Mouse (Mus musculus): ENCODE results near the gene Phactr2.

Gene Phactr2

DNA sequence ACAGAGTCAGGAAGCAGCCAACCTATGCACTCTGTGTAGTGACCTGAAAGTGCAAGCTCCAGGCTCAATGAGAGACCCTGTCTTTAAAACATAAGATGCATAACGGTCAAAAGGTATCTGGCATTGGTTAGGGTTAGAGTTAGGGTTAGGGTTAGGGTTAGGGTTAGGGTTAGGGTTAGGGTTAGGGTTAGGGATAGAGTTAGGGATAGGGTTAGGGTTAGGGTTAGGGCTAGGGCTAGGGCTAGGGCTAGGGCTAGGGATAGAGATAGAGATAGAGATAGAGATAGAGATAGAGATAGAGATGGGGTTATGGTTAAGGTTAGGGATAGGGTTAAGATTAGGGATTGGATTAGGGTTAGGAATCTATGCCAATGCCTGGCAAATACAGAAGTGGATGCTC is 72.2 kb downstream of the Phactr2 start:
- DNase-seq (ENCODE audit: low spot score in 2 of 2): no peak

DNA sequence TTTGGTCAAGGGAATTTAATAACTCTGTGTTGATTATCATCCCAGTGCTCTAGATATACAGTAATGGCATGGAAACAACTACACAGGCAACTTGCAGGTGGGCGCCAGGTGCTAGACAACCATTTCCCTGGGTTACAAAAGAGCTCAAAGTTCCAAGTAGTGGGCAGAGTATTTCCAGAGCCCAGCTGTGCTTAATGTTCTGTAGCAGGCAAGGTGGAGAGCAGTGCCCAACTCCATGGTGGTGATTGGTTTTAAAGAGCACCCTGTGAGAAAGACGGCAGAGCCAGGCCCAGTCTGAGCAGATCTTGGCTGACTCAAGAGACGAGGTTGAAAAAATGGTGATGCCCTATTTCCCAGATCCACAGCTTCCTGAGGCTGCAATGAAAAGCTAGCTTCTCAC is 78.5 kb downstream of the Phactr2 start:
- no peak for DNase-seq (ENCODE audit: low spot score in 2 of 2)

DNA sequence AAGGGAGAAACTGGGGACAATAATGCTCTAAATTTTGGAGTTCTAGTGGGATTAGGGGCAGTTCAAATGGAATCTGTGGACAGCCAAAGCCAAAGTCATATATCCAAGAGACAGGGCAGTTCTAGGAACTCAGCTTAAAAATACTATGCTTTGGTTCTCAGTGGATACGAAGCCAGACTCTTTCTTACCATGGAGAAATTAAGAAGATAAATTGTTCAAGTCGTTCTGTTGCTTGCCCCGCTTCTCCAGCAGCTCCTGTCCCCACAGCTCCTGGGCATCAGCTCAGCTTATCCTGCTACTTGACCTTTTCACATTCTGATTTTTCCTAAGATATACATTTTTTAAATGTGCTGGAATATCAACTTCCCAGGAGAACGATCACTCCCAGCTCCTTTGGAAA is 80.2 kb downstream of the Phactr2 start:
- DNase-seq (ENCODE audit: low spot score in 2 of 2): no peak

DNA sequence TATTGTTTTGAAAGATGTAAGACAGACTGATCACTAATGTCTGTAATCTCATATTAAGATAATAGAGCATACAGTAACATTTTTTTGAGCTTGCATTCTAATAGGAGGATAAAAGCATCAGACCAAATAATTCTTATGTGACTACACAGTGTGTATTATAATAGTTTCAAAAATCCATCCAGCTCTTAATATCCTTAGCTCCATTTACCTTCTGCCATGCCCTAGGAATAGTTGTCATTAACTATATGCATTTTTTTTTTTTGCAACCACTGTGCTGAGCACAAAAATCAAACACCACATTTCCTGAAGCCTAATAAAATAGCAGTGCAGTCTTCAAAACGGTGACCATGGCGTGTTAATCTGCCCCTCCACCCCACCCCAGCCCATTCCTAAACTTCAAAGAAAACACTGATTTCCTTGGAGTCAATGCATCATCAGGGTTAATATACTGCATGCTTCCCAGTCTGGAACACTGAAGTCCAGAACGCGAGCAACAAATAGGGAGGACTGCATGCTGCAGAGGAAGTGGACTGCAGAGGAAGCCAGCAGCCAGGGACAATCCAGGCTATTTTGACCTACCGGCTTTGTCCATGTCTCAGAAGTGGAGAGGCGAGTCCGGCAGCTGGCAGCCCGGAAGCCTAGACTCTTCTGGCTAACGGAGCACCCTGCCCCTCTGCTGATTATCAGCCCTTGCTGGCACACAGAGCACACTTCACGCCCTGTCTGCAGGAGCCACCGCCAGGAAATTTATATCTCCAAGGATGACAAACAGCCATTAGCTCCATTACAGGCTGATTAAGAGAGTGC is 85.9 kb downstream of the Phactr2 start:
- DNase-seq (ENCODE audit: low spot score in 2 of 2): peak in 1 of 2 experiments; percentile 13

DNA sequence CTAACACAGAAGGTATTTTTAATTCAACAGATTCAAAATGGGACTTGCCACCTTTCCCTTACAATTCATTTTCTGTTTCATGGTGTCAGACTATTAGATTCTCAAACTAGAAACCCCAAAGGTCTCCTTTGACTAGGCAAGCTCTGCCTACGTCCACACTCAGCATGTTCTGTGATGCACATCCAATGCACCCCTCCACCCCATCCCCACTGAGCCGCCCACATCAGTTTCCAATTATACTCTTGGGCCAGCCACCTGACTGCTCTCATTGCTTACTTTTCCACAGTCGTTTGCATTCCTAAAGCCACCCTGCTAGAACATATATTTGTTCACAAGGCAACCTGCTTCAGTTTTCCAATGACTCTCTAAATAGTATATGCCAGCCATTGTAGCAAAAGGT is 89.3 kb downstream of the Phactr2 start:
- DNase-seq (ENCODE audit: low spot score in 2 of 2): no peak

DNA sequence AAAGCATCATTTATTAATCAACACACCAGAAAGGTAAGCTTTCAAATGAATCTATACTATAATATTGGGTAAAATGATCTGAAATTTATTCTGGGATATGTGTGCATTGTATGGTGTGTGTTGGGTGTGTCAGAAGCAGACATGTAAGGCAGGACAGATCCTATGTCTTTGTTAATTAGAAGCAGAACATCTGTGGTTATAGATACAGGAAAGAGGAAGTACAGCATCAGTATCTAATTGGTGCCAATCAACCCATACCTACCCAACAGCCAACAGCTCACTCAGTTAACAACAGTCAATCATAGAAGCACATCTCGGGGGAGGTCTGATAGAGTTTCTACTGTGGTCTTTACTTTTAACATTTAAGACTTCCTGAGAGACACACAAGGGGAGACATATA is 96.3 kb downstream of the Phactr2 start:
- no peak for DNase-seq (ENCODE audit: low spot score in 2 of 2)

DNA sequence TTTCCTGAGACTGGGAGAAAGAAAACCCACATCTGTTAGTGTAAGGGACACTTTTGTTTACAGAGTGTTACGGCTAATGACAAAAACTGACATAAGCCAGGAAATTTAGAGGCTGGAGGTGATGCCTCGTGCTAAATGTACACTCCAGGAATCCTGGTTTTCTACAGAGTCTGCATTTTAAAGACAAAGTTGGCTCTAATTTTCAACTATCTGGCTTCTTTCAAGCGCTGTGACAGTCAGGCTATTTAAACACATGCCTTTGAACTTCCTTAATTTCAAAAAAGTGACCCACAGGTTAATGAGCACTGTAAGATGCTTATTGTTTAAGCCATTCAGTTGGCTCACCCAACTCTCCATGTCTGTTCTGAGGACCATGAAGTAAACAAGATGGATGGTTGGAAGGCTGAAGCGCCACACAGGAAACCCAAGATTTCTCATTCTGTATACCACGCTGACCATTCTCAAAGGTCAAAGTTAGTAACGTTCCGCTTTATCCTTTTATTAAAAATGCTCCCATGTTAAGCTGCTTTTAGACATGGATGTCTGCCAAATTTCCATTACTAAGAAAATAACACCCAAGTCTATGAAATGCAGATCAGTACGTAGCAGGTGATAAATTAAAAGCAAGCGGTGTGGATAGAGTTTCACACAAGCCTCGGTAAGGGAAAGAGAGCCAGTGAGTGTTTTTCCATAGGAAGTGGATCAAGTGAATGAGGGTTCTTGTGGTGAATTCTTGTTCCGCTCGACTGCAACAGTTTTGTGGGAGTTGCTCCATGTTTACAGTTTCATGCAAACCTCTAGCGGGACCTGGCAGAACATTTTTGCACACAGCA is 97.6 kb downstream of the Phactr2 start:
- DNase-seq (ENCODE audit: low spot score in 2 of 2): no peak

DNA sequence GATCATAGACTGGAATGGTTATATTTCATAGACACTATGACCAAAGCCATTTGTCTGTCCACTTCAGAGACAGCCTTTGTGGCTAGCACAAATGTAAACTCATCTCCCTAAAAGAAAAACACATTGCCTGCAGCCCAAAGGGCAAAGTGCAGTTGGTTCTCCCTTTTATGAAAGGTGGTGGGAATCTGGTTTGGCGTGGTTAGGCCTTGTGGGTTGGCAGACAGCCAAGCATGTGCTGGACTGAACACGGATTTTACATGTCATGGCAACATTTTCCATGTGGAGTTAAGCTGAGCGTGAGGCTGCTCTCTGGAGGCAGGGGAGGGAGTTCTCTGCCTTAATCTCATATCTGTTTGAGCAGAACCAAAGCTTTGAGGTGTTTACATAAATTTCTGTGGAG is 98.4 kb downstream of the Phactr2 start:
- no peak for DNase-seq (ENCODE audit: low spot score in 2 of 2)

DNA sequence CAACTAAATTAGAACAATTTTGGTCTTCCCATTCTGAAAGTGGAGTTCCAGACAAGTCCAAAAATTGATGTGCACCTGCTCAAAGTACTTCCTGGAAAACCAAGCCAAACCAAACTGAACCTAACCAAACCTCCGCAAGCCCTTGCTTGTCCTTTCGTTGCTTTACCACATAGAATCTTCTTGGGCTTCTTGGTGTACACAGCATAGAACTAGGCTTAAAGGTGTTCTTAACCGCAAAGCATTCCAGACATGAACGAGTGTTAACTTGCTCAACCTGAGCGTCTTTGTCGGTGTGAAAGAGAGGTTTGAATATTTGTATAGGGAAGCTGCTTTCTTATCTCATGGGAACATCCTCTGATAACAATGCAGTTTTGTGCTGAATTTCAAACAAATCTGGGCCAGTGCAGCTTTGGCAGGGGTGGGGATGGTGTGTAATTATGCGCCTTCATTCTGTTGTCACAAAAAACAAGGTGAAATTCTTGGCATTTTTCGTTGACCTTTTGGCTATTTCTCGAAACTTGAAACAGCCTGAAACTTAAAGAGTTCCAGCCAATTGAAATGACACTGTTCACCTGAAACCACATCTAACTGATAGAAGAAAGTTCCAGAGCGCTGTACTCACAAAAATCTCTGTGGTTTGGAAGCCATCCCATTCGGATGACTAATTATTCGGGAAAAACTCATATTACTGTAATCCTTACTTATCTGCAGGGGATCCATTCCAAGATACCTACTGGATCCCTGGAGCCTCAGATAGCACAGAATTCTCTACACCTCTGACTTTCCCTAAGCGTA is 104.4 kb downstream of the Phactr2 start:
- DNase-seq (ENCODE audit: low spot score in 2 of 2): no peak

DNA sequence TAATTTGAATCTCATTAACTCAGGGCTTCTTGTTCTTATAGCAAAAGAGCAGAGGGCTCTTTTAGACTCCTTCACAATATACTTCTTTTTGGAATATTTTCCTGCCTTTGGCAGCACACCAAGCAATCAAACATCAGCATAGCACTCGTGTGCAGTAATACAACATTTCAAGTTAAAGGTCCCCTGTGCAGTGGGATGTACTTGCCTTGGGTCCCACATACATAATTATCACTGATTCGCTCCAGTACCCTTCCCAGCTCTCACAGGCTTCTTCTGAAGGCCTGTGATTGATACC is 110.0 kb downstream of the Phactr2 start:
- DNase-seq (ENCODE audit: low spot score in 2 of 2): no peak

DNA sequence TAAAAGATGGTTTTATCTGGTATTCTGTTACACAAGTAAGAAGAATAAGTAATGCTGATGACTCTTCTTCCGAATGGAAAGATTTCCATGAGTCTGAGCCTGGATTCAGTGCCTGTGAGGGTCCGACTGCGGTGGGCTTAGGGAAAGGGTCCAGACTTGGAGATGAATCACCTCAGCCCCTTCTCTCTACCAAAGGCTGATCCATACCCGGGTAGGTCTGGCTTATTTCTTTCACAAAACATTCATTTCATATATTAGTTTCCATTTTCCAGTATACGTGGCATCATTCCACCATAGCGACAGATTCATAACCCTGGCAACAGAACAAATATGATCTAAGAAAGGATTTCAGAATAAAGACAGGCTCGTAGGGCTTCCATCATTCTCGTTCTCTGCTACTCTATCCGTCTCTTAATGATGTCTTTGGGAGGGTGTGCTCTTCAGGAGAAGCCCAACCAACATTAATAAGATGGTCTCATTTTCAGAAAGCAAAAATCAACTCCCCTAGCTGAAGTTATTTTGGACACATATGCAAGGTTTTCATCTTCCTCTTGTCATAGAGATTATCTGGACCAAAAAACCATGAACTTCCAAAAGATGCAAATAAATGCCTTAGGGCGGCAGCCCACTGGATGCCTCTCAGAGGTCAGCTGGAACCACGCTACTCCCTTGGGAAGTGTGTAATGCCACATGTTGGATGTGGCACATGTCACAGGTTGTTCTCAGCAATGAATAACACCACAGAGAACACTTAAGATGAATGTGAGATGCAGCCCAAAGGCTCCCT is 110.5 kb downstream of the Phactr2 start:
- DNase-seq (ENCODE audit: low spot score in 2 of 2): no peak

DNA sequence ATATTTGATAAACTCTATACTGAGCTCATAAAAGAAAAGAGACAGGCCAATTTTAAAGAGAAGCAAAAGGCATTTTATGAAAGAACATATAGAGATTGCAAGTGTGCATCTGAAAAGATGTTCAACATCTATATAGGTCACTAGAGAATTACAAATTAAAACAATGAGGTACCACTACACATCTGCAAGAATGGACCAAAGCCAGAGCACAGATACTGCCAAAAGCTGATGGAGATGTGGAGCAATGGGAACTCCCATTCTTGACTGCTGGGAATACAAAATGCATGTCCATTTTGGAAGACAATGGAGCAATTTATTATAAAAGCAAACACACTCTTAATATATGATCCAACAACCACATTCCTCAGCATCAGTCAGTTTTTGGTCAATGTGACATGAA is 113.3 kb downstream of the Phactr2 start:
- no peak for DNase-seq (ENCODE audit: low spot score in 2 of 2)

DNA sequence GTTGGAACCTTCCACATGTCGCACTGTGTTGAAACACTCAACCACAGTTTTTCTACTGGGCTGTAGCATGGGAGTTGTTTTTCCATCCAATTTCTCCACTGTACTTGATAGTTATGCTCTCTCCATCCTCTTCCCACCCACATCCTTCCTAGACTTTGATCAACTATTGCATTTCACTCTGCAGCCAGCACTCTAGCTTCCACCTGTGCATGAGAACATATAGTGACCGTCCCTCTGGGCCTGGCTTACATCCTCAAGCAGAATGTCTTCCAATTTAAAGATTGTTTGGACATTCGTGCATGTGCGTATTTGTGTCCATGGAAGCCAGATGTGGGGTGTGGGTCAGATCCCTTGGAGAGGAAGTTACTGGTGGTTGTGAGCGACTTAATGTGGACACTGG is 114.4 kb downstream of the Phactr2 start:
- DNase-seq (ENCODE audit: low spot score in 2 of 2): no peak

DNA sequence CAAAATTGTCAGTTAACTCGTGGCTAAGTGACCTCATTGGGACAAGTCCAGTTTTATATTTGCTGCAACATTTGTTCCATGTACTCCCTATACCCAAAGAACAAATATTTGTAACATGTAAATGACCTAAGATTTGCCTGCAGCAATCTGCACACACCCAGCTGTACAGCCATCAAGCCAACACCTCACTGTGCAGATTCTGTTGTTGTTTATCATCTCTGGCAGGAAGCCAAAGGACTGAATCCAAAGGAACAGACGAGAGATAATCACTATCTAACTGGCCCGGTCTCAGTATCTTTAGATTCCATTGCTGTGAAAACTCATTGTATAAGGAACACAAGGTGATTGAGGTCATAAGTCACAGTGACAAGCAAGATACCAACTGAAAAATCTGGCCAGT is 115.5 kb downstream of the Phactr2 start:
- no peak for DNase-seq (ENCODE audit: low spot score in 2 of 2)

DNA sequence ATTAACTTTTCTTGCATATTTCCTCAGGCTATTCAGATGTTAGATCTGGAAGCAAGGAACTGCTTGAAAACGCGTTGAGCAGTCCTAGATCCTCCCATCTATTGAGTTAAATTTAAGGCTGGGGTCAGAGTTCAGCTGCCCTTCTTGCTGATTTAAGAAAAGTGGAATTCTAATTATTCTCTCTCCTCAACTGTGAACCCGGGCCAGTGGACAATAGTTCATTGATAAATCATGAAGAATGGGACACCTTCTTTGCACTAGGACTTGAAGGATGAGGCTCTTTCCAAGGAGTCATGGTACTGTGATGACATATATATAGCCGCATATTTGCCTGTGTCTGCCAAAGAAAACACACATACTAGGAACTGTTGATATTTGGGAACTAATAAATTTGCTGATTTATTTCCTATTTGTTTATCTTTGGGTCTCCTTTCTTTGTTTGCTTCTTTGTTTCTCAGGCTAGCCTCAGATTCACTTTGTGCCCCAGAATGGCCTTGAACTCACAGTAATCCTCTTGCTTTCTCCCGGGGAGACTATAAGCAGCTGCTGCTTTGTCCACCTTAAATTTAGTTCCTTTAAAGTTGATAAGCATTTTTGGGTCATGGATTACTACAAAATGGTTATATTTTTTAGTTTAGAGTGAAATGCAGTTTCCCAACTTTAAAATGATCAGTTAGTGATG is 127.5 kb downstream of the Phactr2 start:
- DNase-seq (ENCODE audit: low spot score in 2 of 2): no peak

DNA sequence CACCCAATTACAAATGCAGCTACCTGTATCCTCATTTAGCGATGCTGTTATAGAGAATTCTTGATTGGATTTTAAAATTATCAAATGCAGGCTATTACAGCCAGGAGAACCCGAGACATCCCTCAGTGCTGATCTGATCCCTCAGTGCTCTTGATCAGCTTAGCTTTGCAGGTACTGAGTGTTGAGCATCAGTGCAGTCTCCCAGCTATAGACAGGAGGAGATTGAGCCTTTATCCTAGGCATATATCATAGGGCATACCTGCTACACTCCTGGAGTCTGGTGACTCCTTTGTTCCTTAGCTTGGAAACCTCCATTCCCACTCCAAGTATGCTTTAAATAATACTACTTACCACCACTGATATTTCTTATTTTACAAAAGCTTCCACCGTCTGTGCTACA is 133.6 kb downstream of the Phactr2 start:
- no peak for DNase-seq (ENCODE audit: low spot score in 2 of 2)

DNA sequence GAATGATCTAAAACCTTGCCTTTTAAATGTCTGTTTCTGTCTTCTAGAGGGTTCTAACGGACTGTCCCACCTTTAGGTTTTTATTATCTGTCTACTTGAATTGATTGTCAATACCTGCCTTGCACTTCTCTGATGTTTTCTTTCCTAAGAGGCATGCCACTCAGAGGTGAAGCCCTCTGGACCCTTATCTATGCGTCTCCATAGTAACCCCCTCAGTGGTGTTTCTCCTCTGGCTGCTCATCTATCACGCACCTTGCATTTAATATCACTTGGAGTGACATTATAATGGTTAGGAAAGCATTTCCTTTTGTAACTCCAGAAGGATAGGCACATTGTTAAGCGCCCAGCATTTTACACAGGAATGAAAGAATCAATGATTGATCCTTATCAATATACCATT is 137.2 kb downstream of the Phactr2 start:
- DNase-seq (ENCODE audit: low spot score in 2 of 2): no peak

DNA sequence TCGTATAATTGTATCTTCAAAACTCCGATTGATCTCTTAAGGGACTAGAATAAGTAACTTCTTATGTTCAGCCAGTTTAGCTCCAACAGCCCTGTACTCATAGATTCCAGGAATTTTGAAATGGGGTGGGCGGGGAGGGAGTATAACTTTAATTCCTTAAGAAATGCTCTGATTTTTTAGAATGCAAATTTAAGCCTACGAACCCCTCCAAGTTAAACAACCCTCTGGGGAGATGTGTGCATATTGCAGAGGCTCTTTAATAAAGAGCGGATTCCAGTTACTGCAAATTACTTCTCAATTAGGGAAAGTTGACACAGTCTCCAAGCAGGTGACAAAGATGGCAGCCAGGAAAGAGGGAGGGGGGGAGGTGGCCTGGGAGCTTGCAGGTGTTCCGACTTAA is 138.4 kb downstream of the Phactr2 start:
- no peak for DNase-seq (ENCODE audit: low spot score in 2 of 2)

DNA sequence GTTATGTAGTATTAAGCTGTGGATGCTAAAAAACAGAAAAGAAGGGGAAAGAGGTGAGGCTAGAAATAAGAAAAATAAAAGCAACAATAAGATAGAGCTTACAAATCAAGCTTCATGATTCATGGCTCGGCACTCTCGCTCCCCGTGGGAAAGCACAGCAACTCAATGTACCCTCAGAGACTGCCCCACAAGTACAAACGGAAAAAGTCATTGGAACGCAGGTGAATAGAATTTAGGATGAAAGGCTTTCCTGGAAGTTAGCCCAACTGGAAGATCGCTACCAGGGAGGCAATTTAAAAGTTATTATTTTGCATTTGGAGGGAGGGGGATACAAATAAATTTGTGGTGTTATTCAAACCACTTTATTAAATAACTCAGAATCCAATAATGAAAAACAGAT is 138.9 kb downstream of the Phactr2 start:
- DNase-seq (ENCODE audit: low spot score in 2 of 2): no peak

DNA sequence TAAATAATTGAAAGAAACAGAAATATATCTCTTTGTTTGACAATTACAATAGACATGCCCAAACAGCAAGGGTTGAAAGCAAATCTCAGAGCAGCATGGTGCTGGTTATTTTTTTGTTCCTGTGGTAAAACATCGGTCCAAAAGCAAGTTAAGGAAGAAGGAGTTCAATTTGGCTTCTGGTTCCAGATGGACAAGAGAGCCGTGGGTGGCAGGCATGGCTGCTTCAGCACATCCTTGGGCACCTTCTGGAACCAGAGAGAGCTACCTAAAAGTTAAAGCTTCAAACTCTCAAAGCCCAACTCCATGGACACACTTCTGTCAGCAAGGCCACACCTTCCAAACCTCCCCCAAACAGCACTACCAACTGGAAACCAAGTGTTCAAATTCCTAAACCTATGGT is 140.4 kb downstream of the Phactr2 start:
- no peak for DNase-seq (ENCODE audit: low spot score in 2 of 2)

DNA sequence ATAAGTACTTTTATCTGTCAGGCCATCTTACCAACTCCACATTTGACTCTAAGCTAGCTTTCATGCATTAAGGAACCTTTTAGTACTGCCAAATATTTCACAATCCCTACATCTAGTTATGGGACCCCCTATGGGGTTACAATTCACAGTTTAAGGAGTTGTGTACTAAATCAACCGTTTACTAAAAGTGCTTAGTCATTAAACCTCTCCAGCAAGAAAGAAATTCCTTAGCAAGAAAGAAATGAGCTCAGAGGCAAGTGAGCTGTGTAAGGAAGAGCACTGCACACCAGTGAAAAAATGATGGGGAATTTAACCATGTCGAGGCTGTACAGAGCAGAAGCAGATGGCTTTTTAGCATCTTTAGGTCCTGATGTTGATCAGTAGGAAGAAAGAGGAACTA is 141.2 kb downstream of the Phactr2 start:
- DNase-seq (ENCODE audit: low spot score in 2 of 2): no peak

Measured in spleen, postnatal 4 days (tissue).